Mouse (Mus musculus) embryonic facial prominence, embryonic 15.5 days (tissue): ENCODE data around the gene Slc39a11. TPM values are rescaled to one million over a fixed set of nuclear protein-coding genes. Genes with fewer than 3 reads are reported as not detected.
A peak's percentile ranks its signal among the peaks of the same experiment; 100 is the strongest.

Experiments used
- ATAC-seq: fragments of 200-750 bp; cut with Nextera tagmentation; 2 replicates; pipeline ENCODE4 v1.8.0; 2017; ENCODE audit warnings: low read depth, moderate TSS enrichment; ENCODE audit not compliant: insufficient number of reproducible peaks, low FRiP score, low TSS enrichment
- H3K27ac ChIP-seq: fragments of 300-500 bp; sonication (generic); replicated peaks from 2 replicates; pipeline ENCODE4 v1.5.1; 2015; ENCODE audit warnings: mild to moderate bottlenecking, inconsistent platforms
- H3K27me3 ChIP-seq: fragments of 300-500 bp; sonication (generic); 2 replicates; pipeline ENCODE4 v1.6.1; 2015; ENCODE audit warnings: inconsistent platforms
- H3K36me3 ChIP-seq: fragments of 300-500 bp; sonication (generic); 2 replicates; pipeline ENCODE4 v1.6.1; 2015; ENCODE audit warnings: mild to moderate bottlenecking, inconsistent platforms
- H3K4me1 ChIP-seq: fragments of 300-500 bp; sonication (generic); 2 replicates; pipeline ENCODE4 v1.6.1; 2015; ENCODE audit warnings: inconsistent platforms
- H3K4me2 ChIP-seq: fragments of 300-500 bp; sonication (generic); replicated peaks from 2 replicates; pipeline ENCODE4 v1.6.1; 2015; ENCODE audit warnings: mild to moderate bottlenecking, inconsistent platforms
- H3K4me3 ChIP-seq: fragments of 300-500 bp; sonication (generic); replicated peaks from 2 replicates; pipeline ENCODE4 v1.5.1; 2015; ENCODE audit warnings: mild to moderate bottlenecking, inconsistent platforms
- H3K9ac ChIP-seq: fragments of 300-500 bp; sonication (generic); 2 replicates; pipeline ENCODE4 v1.6.1; 2015; ENCODE audit warnings: inconsistent platforms
- H3K9me3 ChIP-seq: fragments of 300-500 bp; sonication (generic); replicated peaks from 2 replicates; pipeline ENCODE4 v1.6.1; 2016; ENCODE audit warnings: inconsistent platforms
- WGBS: fragments of 180-500 bp; shearing (Covaris S2); methylation state at CpG from one replicate; pipeline ENCODE4 v1.1.7; 2015; 5-methylcytosine and 5-hydroxymethylcytosine counted together
- polyA plus RNA-seq: library from polyadenylated mRNA; unstranded; fragments of >200 nt; fragmentation: Nextera tagmentation; extraction: Ambion mirVana; gene quantifications from 2 replicates; pipeline ENCODE4 v1.2.1, GENCODE M21; 2015

The Slc39a11 gene
- polyA plus RNA-seq, 1 experiment from 2014 or later, result 27.0 TPM

DNA sequence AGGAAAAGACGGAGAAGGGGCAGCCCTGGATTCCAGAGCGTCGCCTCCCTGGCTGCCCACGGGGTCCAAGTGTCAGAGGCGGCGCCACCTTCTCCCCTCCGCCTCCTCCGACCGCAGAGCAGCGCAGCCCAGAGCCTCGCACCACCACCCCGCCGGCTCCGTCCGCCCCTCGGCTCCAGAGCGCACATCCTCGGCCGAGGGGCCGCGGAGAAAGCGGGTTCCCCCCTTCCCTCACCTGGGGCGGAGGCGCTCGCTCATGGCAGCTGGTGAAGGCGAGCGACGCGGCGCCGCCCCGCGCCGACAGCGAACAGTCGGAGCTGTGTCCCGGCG is 33.7 kb upstream of the Slc39a11 start:
- no peak; the same call in 1 of the 2 replicates for ATAC-seq

DNA sequence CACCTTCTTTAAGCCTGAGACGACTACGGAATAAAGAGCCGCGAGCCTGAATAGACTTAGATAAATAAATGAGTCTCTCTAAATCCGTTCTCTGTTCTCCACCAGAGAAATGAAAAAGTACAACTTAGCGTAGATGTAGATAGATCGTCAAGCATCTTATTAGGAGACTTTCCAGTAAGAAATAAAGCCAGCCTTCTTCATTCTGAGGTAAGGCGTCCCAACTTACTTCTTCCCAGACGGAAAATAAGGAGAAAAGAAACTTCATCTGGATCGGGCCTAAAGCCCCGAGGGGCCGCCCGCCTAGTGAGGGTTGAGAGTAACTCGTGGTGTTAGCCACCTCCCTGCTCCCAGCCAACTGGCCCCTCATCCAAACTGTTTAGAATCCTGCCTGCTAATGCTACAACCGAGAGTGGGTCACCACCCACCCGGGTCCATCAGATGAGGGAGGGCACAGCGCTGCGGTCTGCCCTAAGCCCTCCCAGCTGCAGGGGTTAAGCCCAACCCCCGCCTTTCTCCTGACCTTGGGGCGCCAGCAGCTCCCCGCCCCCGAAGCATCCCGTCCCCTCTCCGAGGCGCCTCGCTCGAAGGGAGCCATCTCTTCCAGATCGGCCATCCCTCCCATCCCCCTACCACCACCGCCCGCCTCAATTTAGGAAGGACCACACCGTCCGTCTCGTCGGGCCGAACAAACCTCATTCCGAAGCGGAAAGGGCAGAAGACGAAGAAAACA is 33.2 kb upstream of the Slc39a11 start:
- Histone ChIP-seq H3K4me3 (peak overlapping the region; percentile 96), H3K4me1 (peaks cover 36% of the 10 kb centered on the region), H3K9ac (peak overlapping the region; percentile 81), H3K27me3 (no peaks in the 10 kb centered on the region), H3K4me2 (peak overlapping the region; percentile 87), H3K27ac (peak overlapping the region; percentile 97), H3K9me3 (no peaks in the 10 kb centered on the region), H3K36me3 (peaks cover 6% of the 10 kb centered on the region; the same call in 1 of the 2 replicates)
- peak; percentile 56 for ATAC-seq
- 2% methylated on average over 33 of the region's 38 CpGs for whole genome bisulfite sequencing

More for the DNA sequence above, 33.7 kb upstream of the Slc39a11 start:
- peaks cover 11% of the 10 kb centered on the region for H3K36me3 ChIP-seq
- WGBS, result 0% methylated on average over 23 of the region's 38 CpGs
- H3K9ac ChIP-seq, result peak overlapping the region; percentile 81
- no peaks in the 10 kb centered on the region for H3K9me3 ChIP-seq
- peak overlapping the region; percentile 97 for H3K27ac ChIP-seq
- H3K4me2 ChIP-seq, result peak overlapping the region; percentile 87
- peaks cover 31% of the 10 kb centered on the region for H3K4me1 ChIP-seq
- peak overlapping the region; percentile 96 for H3K4me3 ChIP-seq
- H3K27me3 ChIP-seq, result no peaks in the 10 kb centered on the region

DNA sequence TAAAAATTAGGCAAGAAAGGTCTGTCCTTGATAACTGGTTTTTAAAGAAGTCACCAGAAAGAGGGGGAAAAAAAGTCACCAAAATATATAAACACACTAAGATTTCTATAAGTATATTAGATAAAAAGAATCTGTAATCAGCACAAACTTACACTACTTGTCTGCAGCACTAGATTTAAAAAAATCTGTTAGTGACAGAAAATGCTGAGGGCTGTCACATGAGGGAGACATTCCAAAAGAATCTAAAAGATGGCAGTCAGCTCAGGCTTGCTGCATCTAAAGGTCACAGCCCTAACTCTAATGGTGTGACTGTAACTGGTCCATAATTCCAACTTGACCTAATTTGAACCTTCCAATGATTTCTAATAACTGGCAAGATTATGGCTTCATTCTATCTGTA is 32.1 kb upstream of the Slc39a11 start:
- H3K36me3 ChIP-seq, result 0 out of 2 replicates have a peak, but pooled peaks cover 3% of the 10 kb centered on the region
- ATAC-seq, result no peak
- no peaks in the 10 kb centered on the region for H3K27me3 ChIP-seq
- no peak overlapping the region for H3K4me3 ChIP-seq
- H3K9me3 ChIP-seq, result no peaks in the 10 kb centered on the region
- H3K4me1 ChIP-seq, result peaks cover 42% of the 10 kb centered on the region
- H3K9ac ChIP-seq, result no peak overlapping the region
- H3K27ac ChIP-seq, result no peak overlapping the region
- peak overlapping the region; percentile 87; the same call in 1 of the 2 replicates for H3K4me2 ChIP-seq

DNA sequence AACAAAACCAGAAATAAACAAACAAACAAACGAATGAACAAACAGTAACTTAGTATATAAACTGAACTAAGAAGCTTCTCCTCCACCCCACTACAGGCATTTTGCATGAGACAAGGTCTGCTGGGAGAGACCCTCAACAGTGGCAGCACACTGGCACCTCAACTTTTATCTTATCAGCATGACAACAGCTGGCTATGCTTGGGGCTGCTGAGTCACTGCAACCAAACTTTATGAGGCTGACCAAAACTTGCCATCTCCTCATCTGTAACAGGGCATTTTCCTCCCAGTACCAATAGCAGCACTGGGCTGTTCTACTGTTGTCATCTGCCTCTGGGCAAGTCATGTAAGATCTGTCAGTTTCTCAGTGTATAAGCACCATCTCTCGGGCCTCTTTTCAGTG is 31.1 kb upstream of the Slc39a11 start:
- no peak for ATAC-seq

DNA sequence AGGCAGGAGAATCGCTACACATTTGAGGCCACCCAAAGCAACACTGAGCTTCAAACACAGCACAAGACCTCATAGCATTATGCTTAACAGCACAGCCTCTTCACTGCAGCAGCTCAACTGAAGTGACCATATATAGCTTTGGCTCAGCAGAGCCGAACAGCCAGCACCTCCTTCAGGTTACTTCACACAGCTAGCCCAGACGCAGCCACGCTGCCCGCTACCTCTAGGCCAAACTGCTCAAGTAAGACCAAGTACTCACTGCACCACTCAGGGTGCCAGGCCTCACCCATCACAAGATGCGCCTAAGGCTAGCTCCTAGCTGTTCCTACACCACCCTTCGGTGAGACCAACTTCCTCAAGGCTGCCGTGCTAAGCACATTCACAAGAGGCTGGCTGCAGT is 28.5 kb upstream of the Slc39a11 start:
- no peak overlapping the region for H3K9ac ChIP-seq
- ATAC-seq, result no peak
- H3K4me1 ChIP-seq, result peaks cover 34% of the 10 kb centered on the region
- H3K4me3 ChIP-seq, result no peak overlapping the region
- peaks cover 28% of the 10 kb centered on the region for H3K36me3 ChIP-seq
- peak overlapping the region; percentile 75 for H3K27ac ChIP-seq
- no peaks in the 10 kb centered on the region for H3K9me3 ChIP-seq
- no peak overlapping the region for H3K4me2 ChIP-seq
- WGBS, result 79% methylated on average over 8 of the region's 8 CpGs
- H3K27me3 ChIP-seq, result no peaks in the 10 kb centered on the region

More for the DNA sequence above, 31.1 kb upstream of the Slc39a11 start:
- Histone ChIP-seq H3K9me3 (no peaks in the 10 kb centered on the region), H3K27me3 (no peaks in the 10 kb centered on the region), H3K27ac (no peak overlapping the region), H3K4me1 (peaks cover 39% of the 10 kb centered on the region), H3K4me3 (no peak overlapping the region), H3K36me3 (peaks cover 10% of the 10 kb centered on the region), H3K9ac (no peak overlapping the region), H3K4me2 (no peak overlapping the region)
- 81% methylated on average over 2 of the region's 2 CpGs for WGBS

DNA sequence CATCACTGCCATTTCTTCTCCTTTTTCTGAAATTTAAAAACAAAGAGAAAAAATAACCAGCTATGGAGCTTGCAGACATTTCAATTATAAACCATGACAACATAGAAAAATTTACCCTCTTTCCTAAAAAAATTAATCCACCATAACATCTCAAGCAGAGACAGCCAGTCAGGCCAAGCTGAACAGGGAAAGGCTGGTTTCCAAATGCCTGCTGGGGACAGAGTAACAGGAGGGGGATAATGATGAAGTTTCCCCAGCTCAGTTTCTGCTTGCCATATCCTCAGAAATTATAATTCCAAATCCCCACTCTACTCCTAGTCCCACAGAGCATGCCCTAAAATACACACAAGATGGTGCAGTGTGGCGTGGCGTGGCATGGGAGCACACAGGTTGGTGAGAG is 27.5 kb upstream of the Slc39a11 start:
- ATAC-seq, result no peak
- no peak overlapping the region for H3K4me3 ChIP-seq

DNA sequence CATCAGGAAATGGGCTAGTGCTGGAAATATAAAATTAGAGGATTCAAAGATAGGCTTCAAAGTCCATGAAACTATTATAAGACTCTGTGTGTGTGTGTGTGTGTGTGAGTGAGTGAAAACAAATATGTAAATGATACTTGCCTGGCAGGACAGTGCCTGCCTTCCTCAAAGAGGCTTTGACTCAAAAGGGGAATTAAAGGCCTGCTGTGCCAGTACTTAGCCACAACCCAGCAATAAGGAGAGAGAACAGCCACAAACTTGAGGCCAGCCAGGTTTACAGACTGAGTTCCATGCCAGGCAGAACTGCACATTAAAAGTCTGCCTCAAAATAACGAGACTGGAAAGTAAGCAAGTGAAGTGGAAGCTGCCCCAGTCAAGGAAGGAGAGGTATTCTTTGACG is 27.0 kb upstream of the Slc39a11 start:
- H3K4me1 ChIP-seq, result peaks cover 30% of the 10 kb centered on the region
- no peak overlapping the region for H3K4me2 ChIP-seq
- H3K27me3 ChIP-seq, result no peaks in the 10 kb centered on the region
- peaks cover 41% of the 10 kb centered on the region for H3K36me3 ChIP-seq
- H3K4me3 ChIP-seq, result no peak overlapping the region
- H3K9ac ChIP-seq, result no peak overlapping the region
- H3K9me3 ChIP-seq, result no peaks in the 10 kb centered on the region
- peak; percentile 51; the same call in 1 of the 2 replicates for ATAC-seq
- peak overlapping the region; percentile 75 for H3K27ac ChIP-seq
- 64% methylated on average over 2 of the region's 2 CpGs for WGBS

More for the DNA sequence above, 27.5 kb upstream of the Slc39a11 start:
- WGBS, result 76% methylated on average over 2 of the region's 2 CpGs
- Histone ChIP-seq H3K9me3 (no peaks in the 10 kb centered on the region), H3K9ac (no peak overlapping the region), H3K4me2 (no peak overlapping the region), H3K36me3 (peaks cover 36% of the 10 kb centered on the region), H3K27me3 (no peaks in the 10 kb centered on the region), H3K27ac (peak overlapping the region; percentile 75), H3K4me1 (peaks cover 30% of the 10 kb centered on the region)

DNA sequence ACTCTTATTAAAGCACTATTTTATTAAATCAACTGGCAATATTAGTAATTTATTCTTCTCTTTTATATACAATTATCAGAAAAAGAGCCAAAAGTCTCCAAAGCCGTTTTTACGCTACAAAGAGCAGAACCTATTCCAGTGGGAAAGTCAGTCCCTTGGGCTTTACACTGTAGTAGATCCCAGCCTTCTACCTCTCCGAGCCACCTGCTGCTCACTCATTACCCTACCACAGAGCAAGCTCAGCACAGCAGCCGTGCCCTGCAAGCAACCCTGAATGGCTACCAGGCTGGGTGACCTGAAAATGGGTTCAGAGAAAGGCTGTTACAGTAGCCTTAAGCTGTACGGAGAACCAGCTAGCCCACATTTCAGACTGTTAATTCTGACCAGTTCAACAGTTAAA is 24.7 kb upstream of the Slc39a11 start:
- peaks cover 45% of the 10 kb centered on the region for H3K36me3 ChIP-seq
- no peak overlapping the region for H3K9ac ChIP-seq
- peak; percentile 64; the same call in 1 of the 2 replicates for ATAC-seq
- no peak overlapping the region for H3K4me2 ChIP-seq
- 86% methylated on average over 5 of the region's 5 CpGs for WGBS
- peaks cover 26% of the 10 kb centered on the region for H3K4me1 ChIP-seq
- H3K27ac ChIP-seq, result no peak overlapping the region
- no peaks in the 10 kb centered on the region for H3K27me3 ChIP-seq
- no peak overlapping the region for H3K4me3 ChIP-seq
- no peaks in the 10 kb centered on the region for H3K9me3 ChIP-seq

DNA sequence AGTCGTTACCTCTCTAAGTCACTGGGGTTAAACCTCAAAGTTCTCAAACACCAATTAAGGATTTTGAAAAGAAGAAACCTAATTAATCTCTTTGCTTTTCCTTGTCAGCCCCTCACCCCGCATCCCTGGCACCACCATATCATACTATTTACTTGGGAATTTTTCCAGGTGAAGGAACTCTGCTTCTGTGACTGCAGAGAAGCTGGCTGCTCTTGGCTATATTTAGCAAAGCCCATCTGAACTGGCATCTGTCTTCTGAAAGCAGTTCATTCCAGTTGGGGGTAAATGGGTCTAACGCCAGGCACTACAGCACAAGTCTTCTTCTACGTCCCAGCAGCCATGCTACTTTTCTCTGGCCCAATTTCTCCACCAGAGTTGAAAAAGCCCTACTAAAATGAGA is 23.7 kb upstream of the Slc39a11 start:
- no peak overlapping the region for H3K27ac ChIP-seq
- H3K4me3 ChIP-seq, result no peak overlapping the region
- ATAC-seq, result no peak
- peaks cover 28% of the 10 kb centered on the region for H3K4me1 ChIP-seq
- WGBS, result 91% methylated on average over 4 of the region's 4 CpGs
- no peak overlapping the region for H3K4me2 ChIP-seq
- no peaks in the 10 kb centered on the region for H3K27me3 ChIP-seq
- peaks cover 55% of the 10 kb centered on the region for H3K36me3 ChIP-seq
- no peaks in the 10 kb centered on the region for H3K9me3 ChIP-seq
- H3K9ac ChIP-seq, result no peak overlapping the region

DNA sequence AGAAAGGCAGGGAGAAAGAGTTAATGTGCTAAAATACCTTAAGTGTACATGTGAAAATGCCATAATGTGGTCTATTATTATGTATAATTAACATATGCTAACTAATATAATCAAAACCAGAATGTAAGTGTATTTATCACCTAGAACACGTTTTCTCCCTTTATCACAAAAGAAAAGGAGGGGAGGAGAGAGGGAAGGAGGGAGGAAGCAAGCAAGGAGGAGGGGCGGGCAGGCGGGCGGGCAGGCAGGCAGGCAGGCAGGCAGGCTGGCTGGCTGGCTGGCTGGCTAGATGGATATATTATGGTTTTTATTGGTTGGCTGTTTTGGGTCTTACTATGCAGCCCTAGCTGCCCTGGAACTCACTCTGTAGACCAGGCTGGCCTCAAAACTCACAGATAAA is 19.8 kb upstream of the Slc39a11 start:
- H3K4me3 ChIP-seq, result no peak overlapping the region
- WGBS, result 66% methylated on average over 4 of the region's 4 CpGs
- H3K36me3 ChIP-seq, result peaks cover 46% of the 10 kb centered on the region
- no peak for ATAC-seq
- H3K9ac ChIP-seq, result no peak overlapping the region
- no peak overlapping the region for H3K27ac ChIP-seq
- H3K9me3 ChIP-seq, result no peaks in the 10 kb centered on the region
- H3K4me1 ChIP-seq, result peaks cover 26% of the 10 kb centered on the region
- H3K4me2 ChIP-seq, result no peak overlapping the region
- no peaks in the 10 kb centered on the region for H3K27me3 ChIP-seq

DNA sequence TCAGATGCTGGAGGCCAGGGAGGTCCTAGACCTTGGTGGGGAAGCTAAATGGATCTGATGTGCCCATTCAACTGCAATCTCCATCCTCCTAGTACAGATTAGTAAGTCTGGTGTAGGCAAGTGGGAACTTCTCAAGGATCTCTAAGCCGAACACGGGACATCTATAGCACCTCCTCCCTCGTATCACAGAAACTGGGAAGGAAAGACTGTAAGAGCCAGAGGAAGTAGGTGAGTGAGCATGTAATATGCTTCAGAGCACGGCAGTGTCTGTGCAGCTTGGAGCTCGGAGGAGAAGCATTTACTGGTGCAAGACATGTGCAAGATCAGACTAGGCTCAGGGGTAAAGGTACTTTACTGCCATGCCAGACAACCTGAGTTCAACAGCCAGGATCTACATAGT is 19.0 kb upstream of the Slc39a11 start:
- peaks cover 25% of the 10 kb centered on the region for H3K4me1 ChIP-seq
- peaks cover 42% of the 10 kb centered on the region for H3K36me3 ChIP-seq
- H3K4me2 ChIP-seq, result no peak overlapping the region
- H3K9me3 ChIP-seq, result no peaks in the 10 kb centered on the region
- WGBS, result 82% methylated on average over 5 of the region's 5 CpGs
- ATAC-seq, result no peak
- H3K27ac ChIP-seq, result 0 out of 2 replicates have a peak overlapping the region, but pooled peaks have one; percentile 12
- H3K27me3 ChIP-seq, result no peaks in the 10 kb centered on the region
- H3K9ac ChIP-seq, result no peak overlapping the region
- H3K4me3 ChIP-seq, result no peak overlapping the region

DNA sequence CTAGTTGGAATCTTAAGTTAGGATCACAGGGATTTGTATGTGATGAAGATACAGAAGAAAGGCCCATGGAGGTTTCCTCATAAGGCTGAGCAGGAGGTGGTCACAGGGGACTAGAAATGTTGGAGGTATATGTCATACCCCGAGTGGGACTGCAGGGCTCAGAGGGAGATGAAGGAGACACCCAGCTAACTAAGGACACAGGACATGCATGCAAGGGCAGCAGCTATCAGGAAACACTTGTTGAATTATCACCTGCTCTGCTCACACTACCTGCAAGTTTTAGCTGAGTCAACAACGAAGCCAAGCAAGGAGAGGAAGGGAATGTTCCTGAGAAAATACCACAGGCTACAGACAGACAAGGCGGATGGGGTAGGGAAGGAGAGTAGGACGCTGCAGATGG is 17.8 kb upstream of the Slc39a11 start:
- Histone ChIP-seq H3K27me3 (no peaks in the 10 kb centered on the region), H3K4me1 (peaks cover 21% of the 10 kb centered on the region), H3K27ac (0 out of 2 replicates have a peak overlapping the region, but pooled peaks have one; percentile 13), H3K4me2 (no peak overlapping the region), H3K9me3 (no peaks in the 10 kb centered on the region), H3K36me3 (peaks cover 39% of the 10 kb centered on the region), H3K4me3 (no peak overlapping the region), H3K9ac (no peak overlapping the region)
- ATAC-seq, result no peak
- 72% methylated on average over 4 of the region's 4 CpGs for WGBS
